Mouse (Mus musculus): ENCODE data around the gene Slc39a5. TPM values are rescaled to one million over a fixed set of nuclear protein-coding genes. Genes with fewer than 3 reads are reported as not detected.

Gene Slc39a5
- total RNA-seq, 2 experiments from 2014 or later = 0.29 TPM; not detected in 1

- TF ChIP-seq CTCF (conservative IDR thresholded peaks at IDR 0.05) = no peak
- Histone ChIP-seq H3K4me3 (peak within 1 kb of the TSS; percentile 81), H3K27ac (peak within 1 kb of the TSS; percentile 92)
- peak; percentile 91 to 95 for DNase-seq (ENCODE audit: low spot score in 2 of 2)
Measured at GRCm38 (mm10) chr10:128368402-128369217, 32.4 kb downstream of the Slc39a5 start, which contains the start of gene Coq10a. Gene Coq10a, minus strand, starts transcription at chr10:128368997.

GRCm38 (mm10) chr10:128367899-128368401 is 33.1 kb downstream of the Slc39a5 start:
- no peak for DNase-seq (ENCODE audit: low spot score in 2 of 2)
- no peak for TF ChIP-seq CTCF (conservative IDR thresholded peaks at IDR 0.05)
- Histone ChIP-seq H3K4me3 (peak overlapping the region; percentile 81), H3K27ac (peak overlapping the region; percentile 92)

- H3K27ac ChIP-seq = no peak overlapping the region
- DNase-seq (ENCODE audit: low spot score in 2 of 2) = no peak
- no peak overlapping the region for H3K4me3 ChIP-seq
- TF ChIP-seq CTCF (conservative IDR thresholded peaks at IDR 0.05) = peak; percentile 78
Measured at GRCm38 (mm10) chr10:128362568-128362967, 38.5 kb downstream of the Slc39a5 start.

- TF ChIP-seq CTCF (conservative IDR thresholded peaks at IDR 0.05) = no peak
- H3K4me3 ChIP-seq = no peak overlapping the region
- no peak overlapping the region for H3K27ac ChIP-seq
- no peak for DNase-seq (ENCODE audit: low spot score in 2 of 2)
Measured at GRCm38 (mm10) chr10:128361836-128362235, 39.2 kb downstream of the Slc39a5 start.

GRCm38 (mm10) chr10:128359226-128359625 is 41.8 kb downstream of the Slc39a5 start:
- DNase-seq (ENCODE audit: low spot score in 2 of 2) = no peak
- Histone ChIP-seq H3K4me3 (no peak overlapping the region), H3K27ac (no peak overlapping the region)
- no peak for TF ChIP-seq CTCF (conservative IDR thresholded peaks at IDR 0.05)

GRCm38 (mm10) chr10:128358796-128359195 is 42.2 kb downstream of the Slc39a5 start:
- Histone ChIP-seq H3K4me3 (no peak overlapping the region), H3K27ac (no peak overlapping the region)
- peak; percentile 86 for TF ChIP-seq CTCF (conservative IDR thresholded peaks at IDR 0.05)
- peak; percentile 56 to 60 for DNase-seq (ENCODE audit: low spot score in 2 of 2)

GRCm38 (mm10) chr10:128347541-128347940 is 53.5 kb downstream of the Slc39a5 start:
- Histone ChIP-seq H3K27ac (no peak overlapping the region), H3K4me3 (no peak overlapping the region)
- no peak for TF ChIP-seq CTCF (conservative IDR thresholded peaks at IDR 0.05)
- no peak for DNase-seq (ENCODE audit: low spot score in 2 of 2)

Small RNA genes lying within 50 kb of the gene (microRNA-seq; reads per million reads assigned to microRNA genes)
- 0 reads per million in 2 experiments for gene Gm25361
- gene Gm26308 = 0 to 0.18 reads per million in 2 experiments
- 0.74 to 0.96 reads per million in 2 experiments for gene Mir6914
- gene Mir6915 = 1.9 to 2.6 reads per million in 2 experiments

Other genes with a start within 250 kb of the Slc39a5 start
- gene Rbms2, start 220.9 kb downstream of the Slc39a5 start, total RNA-seq (2021) = 10 to 100 TPM; 12.7 to 12.8 TPM
- 10 to 100 TPM; 20.1 to 21.0 TPM for gene Gls2, start 206.8 kb downstream of the Slc39a5 start, total RNA-seq (2021)
- gene Spryd4, start 189.4 kb downstream of the Slc39a5 start, total RNA-seq (2021) = 10 to 100 TPM in 1 of 2 experiments, 1 to 10 TPM in 1; 9.5 to 10.4 TPM
- not detected for gene Mip, start 175.4 kb downstream of the Slc39a5 start, total RNA-seq (2021)
- 1 to 10 TPM; 5.4 to 6.4 TPM for gene Timeless, start 169.2 kb downstream of the Slc39a5 start, total RNA-seq (2021)
- not detected for gene Apon, start 147.1 kb downstream of the Slc39a5 start, total RNA-seq (2021)
- not detected for gene Apof, start 132.6 kb downstream of the Slc39a5 start, total RNA-seq (2021)
- gene Stat2, start 130.7 kb downstream of the Slc39a5 start, total RNA-seq (2021) = 10 to 100 TPM; 34.4 to 34.7 TPM
- gene Il23a, start 102.5 kb downstream of the Slc39a5 start, total RNA-seq (2021) = under 1 TPM in 1 of 2 experiments, not detected in 1; 0.27 TPM
- gene Pan2, start 97.9 kb downstream of the Slc39a5 start, total RNA-seq (2021) = 10 to 100 TPM; 14.7 to 16.4 TPM
- gene Cnpy2, start 78.8 kb downstream of the Slc39a5 start, total RNA-seq (2021) = 10 to 100 TPM; 78.8 to 83.0 TPM
- gene Cs, start 63.5 kb downstream of the Slc39a5 start, total RNA-seq (2021) = 100 to 1,000 TPM; 226 to 235 TPM
- 10 to 100 TPM; 48.6 to 49.2 TPM for gene Coq10a, start 32.2 kb downstream of the Slc39a5 start, total RNA-seq (2021)
- gene Ankrd52, start 24.1 kb downstream of the Slc39a5 start, total RNA-seq (2021) = 10 to 100 TPM; 50.6 to 51.6 TPM
- 10 to 100 TPM; 88.2 to 93.0 TPM for gene Nabp2, start 10.3 kb upstream of the Slc39a5 start, total RNA-seq (2021)
- gene Rnf41, start 10.4 kb upstream of the Slc39a5 start, total RNA-seq (2021) = 10 to 100 TPM; 69.5 to 71.8 TPM
- gene Smarcc2, start 58.0 kb upstream of the Slc39a5 start, total RNA-seq (2021) = 100 to 1,000 TPM; 246 to 255 TPM
- gene Myl6, start 92.9 kb upstream of the Slc39a5 start, total RNA-seq (2021) = 100 to 1,000 TPM; 519 to 544 TPM
- 10 to 100 TPM; 18.5 to 21.1 TPM for gene Myl6b, start 97.5 kb upstream of the Slc39a5 start, total RNA-seq (2021)
- 1 to 10 TPM; 5.5 TPM for gene Esyt1, start 124.6 kb upstream of the Slc39a5 start, total RNA-seq (2021)
- 10 to 100 TPM; 12.2 to 14.3 TPM for gene Zc3h10, start 146.5 kb upstream of the Slc39a5 start, total RNA-seq (2021)
- 1,000 to 10,000 TPM; 1,438 to 1,486 TPM for gene Rpl41, start 148.1 kb upstream of the Slc39a5 start, total RNA-seq (2021)
- 10 to 100 TPM; 61.4 to 64.4 TPM for gene Pa2g4, start 164.8 kb upstream of the Slc39a5 start, total RNA-seq (2021)
- gene Erbb3, start 188.4 kb upstream of the Slc39a5 start, total RNA-seq (2021) = 1 to 10 TPM; 5.7 to 5.9 TPM
- gene Rps26, start 225.5 kb upstream of the Slc39a5 start, total RNA-seq (2021) = 100 to 1,000 TPM; 283 to 303 TPM
- gene Ikzf4, start 244.8 kb upstream of the Slc39a5 start, total RNA-seq (2021) = 10 to 100 TPM; 16.7 to 18.7 TPM